Mouse (Mus musculus): ENCODE data around the gene Pde4b.

Pde4b gene

DNA sequence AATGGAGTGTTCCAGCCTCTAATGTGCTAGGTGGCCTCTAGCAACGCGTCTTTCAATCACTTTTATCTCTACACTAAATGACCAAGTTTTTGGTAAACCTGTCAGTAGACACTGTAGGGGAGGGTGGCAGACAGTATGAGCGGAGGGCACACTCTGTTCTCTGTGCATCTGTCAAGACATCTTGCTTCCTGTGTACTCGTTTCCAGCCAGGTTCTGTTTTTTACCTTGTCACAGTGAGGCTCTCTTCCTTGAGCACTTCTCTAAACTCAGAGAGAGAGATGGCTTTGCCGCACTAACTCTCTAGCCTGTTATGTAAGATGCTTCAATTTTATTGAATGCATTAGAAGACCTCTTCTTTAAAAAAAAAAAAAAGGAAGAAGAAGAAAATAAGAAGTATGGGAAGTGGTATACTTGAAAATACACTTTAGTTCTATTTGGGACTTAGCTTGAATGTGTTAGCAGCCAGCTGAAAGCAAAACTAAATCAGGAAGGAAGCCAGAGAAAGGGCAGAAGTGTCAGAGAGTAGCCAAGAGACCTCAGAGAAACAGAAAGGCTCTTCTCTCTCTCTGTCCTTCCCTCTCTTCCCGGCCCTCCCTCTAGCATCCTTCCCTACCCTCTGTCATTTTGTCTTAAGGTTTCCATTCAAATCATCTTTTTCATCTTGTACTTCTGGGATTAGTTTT lies 202.8 kb downstream of the Pde4b start:
- no peak for DNase-seq (ENCODE audit: low spot score)

DNA sequence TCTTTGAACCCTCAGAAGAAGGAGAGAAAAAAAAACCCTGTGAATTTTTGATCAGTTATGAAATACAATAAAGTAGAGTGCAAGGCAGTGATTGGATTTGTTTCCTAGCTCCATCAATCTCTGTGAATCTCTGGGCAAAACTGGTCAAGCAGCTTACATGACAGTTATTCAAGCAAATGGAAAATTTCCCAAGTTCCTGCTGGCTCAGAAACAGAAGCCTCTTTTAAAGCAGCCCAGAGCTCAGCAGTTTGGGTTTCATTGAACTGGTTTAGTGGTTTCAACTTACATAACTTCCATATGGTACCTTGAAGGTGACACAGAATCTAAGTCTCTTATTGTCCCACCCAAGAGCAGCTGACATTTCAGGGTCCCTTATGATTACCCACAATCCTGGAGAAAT lies 210.2 kb downstream of the Pde4b start:
- no peak for DNase-seq (ENCODE audit: low spot score)

DNA sequence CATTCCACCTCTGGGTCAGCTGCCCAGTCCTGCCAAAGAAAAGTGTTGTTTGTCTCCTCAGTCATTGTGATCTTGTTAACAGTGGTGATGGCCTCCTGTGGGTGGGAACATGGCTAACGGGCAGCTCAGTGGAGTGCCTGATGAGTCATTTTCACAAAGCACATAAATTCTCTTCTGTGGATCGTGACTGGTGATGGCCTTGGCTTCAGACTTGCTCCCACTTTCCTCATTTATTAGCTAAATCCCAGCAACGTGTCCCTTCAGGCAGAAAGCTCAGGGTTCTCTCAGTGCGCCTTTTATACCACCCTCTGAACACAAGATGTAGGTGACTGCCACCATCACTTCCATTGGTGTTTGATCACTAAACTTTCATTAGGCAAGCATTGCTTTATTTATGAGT lies 215.2 kb downstream of the Pde4b start:
- no peak for DNase-seq (ENCODE audit: low spot score)

DNA sequence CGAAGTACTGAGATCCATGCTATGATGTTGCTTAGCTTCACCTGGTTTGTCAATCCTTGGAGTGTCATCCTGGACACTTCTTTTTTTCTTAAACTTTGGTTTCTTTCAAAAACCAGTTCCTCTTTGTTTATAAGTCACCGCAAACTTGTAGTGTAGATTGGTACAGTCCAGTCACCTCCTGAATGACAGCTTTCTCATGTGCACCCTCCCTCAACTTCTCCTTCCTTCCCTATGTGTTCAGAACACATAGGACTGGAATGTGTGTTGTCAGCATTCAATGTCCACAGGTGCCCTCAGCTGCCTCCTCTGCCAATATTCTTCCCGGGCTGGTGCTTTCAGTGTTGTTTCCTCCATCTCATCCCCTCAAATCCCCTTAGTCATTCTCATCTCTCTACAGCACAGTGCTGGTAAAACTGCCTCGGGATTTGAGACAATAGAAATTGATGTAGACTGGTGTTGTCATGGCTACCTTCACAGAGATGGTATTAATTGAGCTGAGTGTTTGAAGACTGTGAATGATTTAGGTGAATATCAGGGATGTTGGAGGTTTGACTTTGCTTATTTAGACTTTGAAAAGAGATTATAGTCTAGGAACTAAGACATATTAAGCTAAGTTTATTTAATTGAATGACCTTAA lies 220.4 kb downstream of the Pde4b start:
- no peak for DNase-seq (ENCODE audit: low spot score)

DNA sequence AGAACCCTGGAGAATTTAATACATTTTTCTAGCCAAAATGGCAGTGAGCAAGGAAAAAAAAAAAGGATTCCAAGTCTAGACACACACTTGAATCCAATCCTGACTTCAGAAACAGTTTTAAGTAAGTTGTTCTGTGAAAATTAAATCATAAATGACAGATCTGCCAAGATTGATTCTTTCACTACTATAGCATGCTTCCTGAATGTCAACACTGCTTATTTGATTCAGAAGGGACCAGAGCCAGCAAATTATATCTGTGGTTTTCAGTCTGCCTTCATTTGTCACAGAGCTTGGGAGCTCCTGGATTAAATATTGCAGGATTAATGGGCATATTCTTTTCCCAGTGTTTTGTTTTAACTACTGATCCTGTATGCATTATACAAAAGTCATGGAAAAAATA lies 223.3 kb downstream of the Pde4b start:
- DNase-seq (ENCODE audit: low spot score): no peak

DNA sequence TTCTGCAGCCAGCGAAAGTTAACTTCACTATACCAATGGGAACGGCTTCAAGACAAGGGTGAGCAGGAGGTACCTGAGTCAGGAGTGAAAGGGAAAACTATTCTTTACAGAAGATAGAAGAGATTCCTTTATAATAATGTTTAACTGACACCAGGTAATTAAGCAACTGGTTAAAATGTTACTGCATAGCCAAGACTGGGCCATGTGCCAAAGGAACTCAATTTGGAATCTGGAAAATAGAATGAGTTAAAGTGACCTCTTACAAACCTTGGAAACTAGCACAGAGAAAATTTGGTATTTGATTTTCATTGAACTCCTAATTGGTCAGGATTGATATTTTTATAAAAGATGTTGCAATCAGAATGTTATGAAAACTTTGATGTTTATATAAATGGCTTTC lies 228.7 kb downstream of the Pde4b start:
- no peak for DNase-seq (ENCODE audit: low spot score)

DNA sequence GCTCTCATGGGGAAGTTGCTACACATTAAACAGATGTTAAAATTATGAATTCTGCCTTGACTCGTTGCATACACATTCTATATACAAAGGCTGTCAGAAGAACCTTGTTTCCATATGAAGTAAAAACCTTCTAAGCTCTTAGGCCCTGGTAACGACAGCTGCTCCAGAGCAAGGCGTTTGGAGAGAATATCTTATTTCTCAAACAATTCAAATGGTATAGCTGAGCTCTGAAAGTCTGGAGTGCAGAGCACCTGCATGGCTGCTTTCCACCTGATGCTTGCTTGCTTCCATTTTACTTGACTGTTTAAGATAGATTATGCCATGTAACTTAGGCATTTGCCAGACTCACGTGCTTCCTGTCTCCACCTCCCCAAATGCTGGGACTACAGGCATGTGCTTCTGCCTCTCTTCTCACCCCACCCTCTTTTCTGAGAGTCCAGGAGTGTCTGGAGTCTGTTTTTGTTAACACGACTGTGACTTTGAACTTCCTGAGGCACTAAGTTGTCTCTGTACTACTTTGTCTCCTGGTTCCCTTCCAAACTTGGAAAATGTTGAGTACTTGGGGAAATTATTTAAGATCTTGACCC lies 229.4 kb downstream of the Pde4b start:
- DNase-seq (ENCODE audit: low spot score): no peak

DNA sequence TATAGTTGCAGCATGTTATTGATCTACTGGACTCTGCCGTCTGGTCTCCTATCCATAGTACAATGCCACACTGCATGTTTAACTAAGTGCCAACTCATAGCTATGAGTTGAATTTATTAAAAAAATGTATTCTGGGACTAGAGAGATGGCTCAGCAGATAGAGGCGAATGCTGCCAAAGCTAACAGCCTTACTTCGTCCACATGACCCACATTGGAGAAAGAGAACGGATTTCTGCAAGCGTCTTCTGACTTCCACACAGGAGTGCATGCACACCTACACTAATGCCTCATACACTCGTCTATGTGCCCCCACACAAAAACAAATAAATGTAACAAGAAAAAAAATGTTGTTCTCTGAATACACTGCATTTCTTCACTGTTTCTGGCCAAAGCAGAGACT lies 231.3 kb downstream of the Pde4b start:
- no peak for DNase-seq (ENCODE audit: low spot score)

DNA sequence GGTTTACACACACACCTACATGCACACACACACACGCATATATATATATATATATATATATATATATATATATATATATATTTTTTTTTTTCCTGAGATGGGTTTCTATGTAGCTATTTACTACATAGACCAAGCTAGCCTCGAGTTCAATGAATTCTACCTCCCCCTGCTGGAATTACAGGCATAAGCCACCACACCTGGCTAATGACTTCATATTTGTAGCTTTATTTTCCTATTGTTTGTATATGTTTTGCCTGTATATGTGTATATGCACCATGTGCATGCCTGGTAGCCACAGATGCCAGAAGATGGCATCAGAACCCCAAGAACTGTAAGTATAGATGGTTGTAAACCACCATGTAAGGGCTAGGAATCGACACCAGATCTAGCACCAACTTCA lies 234.0 kb downstream of the Pde4b start:
- DNase-seq (ENCODE audit: low spot score): no peak

DNA sequence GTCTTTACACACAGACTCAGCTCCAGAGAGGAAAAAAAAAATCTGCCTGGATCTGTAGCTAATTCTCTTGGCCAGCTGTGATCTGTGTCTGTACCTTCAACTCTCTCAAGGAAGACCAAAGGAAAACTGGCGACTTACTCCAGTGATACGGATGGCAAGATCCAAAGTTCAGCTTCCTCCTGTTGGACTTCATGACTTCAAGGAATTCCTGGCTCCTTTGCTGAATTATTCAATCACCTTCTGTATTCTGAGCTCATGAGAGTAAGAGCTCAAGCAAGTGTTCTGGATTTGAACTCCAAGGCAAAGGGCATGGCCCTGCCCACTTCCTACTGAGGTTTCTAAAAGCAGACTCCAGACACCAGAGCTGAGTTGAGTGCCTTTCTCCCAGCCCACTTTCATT lies 245.0 kb downstream of the Pde4b start:
- no peak for DNase-seq (ENCODE audit: low spot score)

DNA sequence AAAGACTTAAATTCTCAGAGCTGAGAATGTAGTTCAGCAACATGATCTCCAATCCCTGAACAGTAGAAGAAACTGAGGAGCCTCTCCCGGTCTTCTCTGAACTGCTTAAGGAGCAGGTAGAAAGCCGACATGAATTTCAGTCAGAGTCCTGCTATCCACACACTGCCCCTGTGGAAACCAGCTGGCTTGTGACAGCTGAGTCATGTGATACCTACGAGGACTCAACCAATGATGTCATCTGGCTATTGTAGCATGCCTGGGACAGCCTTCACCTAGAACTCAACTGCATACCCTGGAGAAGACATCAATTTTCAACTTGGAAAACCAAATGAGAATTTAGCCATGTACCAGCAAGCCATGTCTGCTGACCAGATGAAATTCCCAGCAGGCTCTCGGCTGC lies 245.5 kb downstream of the Pde4b start:
- no peak for DNase-seq (ENCODE audit: low spot score)

DNA sequence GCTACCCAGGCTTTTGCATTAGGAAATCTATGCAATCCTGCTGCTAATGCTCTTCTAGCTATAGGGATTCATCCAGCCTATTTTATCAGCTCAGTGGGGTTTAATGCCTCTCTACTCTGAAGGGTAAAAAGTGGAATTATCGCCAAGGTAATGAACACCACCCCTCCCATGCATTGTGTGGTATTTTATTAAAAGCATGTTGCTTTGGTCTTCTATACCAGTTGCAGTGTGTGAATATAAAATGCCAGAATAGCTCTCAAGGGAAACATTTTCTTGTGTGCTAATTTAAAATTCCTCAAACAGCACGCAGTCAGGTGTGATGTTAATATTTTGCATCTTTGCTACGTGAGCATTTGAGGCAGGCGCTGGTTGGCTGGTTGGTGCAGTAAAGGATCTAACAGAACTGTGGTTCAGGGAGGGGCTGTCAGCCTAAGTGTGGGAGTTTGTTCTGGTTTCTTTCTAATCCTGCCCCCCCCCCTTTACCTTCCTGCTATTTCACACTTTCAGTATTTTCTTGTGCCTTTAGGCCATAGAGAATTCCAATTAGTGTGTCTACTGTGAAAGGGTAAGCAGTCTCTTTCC lies 259.7 kb downstream of the Pde4b start:
- DNase-seq (ENCODE audit: low spot score): no peak

DNA sequence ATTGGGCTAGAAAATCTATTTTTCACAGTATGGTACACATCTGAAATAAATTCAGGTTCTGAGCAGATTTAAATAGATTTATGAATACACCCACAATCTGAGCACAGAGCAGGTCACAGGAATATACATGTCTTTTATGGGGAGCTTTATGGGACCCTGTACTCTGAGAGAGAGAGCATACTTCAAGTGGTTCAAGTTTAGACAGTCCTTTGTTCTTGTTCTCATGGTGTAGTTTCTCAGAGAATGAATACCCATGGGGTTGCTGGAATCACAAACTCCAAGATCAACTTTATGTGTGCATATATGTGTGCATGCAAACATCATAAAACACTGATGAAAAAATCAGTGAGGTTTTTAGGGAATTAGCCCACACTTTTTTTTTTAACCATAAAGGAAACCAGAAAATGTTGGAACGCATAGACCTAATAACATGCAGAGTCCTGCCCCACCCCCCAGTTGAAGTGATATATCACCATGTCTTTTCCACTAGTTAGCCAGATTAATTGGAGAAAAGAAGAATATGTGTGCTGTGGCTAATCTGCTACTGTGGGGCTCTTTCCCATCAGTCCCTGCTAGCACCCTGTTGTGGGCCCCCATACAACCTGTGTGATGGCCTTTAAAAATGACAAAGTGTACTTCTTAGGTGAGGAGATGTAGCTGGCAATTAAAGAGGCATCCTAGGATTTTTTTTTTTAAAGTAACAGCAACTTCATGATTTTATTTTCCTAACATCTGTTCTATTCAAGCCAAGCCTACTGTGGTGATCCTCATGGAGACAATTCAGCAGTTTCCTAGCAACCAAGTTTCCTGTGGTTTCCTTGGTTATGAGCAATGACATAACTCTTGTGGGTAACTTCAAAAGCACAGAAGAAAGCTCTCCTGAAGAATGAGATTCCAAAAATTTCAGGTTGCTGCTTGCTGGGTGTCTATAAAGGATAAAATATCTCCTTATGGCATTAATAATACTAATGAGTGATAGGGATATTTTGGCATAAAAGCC lies 264.4 kb downstream of the Pde4b start:
- peak; percentile 45 for DNase-seq (ENCODE audit: low spot score)

DNA sequence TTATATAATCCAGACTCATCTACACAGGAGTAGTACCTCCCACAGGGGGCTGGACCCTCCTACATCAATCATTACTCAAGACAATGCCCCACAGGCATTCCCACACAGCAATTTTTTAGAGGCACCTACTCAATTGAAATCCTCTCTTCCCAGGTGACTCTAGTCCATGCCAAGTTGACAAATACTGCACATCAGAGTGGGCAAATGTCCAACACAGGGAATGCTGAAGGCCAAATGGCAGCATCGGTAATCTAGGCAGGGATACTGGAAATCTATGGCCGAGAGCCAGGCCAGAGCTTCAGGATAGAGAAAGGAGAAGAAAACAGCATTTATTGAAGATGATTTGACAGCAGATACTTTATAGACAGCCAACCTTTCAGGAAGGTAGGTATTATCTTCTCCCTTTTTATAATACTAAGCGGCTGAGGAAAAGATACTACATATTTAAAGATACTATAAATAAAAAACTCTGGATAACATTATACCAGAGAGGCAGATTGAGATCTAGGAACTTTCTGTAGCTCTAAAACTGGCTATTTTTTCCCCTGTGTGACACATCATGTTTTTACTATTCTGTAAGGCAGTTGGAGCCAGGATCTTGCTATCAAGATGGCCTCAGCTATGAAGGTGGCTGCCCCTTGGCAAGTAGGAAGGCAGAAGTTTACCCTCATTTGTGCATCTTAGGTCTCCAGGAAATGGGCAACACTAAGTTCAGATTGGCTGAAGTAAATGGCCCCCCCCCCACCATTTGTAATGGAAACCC lies 266.5 kb downstream of the Pde4b start:
- DNase-seq (ENCODE audit: low spot score): no peak

DNA sequence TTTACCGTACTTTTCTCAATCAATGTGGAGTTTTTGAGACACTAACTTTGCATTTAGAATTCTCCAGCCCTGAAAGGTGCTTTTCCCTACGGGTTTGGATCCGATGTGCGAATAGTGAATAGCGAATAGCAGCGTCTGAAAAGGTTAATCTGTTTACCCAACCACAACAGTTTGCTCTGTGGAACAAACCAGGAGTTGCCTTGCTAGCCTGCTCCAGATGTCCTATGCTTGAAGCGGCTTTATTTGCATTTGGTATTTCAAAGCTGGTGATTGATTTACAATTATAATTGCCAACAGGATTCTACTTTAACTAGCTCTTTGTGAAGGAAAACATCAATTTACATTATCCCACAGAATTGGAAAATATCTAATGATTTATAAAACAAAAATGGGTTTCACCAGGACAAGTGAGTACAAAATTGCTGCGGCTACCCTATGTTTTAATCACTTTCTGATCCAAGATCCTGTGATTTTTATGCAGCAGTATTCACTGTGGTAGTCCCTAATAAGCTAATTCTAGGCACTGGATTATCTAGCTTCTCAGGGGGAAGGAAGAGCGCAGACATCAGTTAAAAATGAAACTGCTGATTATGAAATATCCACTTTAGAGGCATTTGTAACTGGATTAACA lies 280.9 kb downstream of the Pde4b start:
- no peak for DNase-seq (ENCODE audit: low spot score)

DNA sequence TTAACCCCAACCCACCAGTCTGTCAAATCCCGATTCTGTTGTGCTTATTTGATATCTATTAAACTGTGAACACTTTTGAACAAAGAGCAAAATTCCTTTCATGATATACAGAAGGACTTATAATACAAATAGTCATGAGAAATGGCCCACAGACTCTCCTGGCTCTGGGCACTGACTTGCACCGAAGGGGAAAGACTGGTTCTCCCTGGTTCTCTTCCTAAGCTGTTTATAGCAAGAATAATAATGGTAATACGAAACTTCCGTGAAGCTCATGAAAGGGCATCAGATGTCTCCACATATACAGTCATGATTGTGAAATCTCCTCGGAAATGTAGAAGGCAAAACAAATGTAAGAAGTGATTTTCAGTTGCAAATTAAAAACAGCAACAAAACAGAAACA lies 287.3 kb downstream of the Pde4b start:
- DNase-seq (ENCODE audit: low spot score): no peak

DNA sequence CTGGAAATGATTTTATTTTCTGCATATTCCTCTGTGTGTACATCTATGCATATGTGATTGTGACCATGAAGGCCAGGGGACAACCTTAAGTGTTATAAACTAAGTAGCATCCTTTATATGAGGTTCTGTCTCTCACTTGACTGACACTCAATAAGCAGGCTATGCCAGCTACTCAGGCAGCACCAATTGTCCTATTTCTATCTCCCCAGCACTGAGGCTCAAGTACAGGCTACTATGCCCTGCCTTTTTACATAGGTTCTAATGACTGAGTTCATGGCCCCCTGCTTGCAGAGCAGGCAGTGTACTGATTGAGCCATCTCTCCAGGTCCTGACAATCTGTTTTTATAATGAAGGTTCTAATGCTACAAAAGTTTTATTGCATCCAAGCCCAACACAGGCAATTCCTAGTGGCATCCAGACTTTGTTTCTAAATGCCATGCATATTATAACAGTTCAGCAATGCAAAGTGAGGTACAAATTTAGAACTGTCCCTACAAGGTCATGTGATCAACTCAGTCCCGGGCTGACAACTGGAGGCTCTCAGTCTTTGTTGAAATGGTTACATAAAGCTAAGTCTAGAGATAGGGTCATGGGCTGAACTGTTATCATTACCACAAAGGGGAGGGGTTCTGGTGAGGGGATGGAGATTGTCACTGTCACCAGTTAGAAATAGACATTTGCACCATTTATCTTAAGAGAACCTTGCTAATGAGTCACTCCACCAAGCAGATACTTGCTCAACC lies 295.6 kb downstream of the Pde4b start:
- no peak for DNase-seq (ENCODE audit: low spot score)

DNA sequence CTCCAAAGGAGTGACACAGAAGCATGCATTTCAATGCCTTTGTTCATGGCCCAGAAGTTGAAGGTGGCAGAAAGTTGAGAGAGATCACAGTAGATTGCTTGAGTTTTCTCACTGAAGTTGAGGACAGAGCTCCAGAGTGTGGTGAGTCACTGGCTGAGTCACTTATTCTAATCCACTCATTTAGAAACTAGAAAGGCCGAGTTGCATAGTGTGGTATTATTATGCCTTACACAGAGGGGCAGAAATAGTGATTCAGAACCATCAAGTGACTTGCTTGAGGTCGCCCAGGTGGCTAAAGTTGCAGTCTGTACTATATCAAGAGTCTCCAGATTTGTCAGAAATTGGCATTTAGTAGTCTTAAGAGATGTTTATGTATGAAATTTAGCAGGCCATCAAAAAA lies 306.3 kb downstream of the Pde4b start:
- DNase-seq (ENCODE audit: low spot score): no peak

DNA sequence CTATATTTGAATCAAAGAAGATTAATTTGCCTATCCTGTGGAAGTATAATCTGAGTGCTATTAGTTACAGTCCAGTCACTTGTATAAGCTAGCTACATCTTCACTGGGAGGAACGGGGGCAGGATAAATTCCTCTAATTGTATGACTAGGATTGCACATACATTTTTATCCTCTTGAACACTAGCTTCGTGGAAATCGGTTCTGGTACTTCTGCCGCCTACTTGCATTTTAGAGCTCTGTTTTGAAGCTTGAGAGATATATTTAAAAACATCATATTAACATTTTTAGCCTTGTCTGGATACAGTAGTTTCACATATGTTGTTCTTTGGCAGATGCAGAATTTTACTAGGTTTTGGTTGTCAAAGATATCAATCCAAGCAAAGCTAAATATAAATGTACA lies 310.0 kb downstream of the Pde4b start:
- DNase-seq (ENCODE audit: low spot score): no peak

DNA sequence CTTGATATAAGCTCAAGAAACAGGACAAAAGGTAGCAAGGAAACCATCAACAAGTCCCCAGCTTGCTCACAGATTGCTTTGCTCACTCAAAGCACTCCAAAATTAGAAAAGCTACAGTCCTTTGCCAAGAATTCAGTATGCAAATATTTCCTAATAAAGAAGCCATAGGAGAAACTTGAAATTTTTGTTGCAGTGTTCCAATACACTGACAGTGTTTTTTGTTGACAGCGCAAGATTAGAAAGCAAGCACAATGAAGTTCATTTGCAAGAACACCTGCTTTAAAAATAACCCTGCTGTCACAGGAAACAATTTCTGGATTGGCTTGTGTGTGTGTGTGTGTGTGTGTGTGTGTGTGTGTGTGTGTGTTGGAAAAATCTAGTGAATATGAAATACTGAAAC lies 311.2 kb downstream of the Pde4b start:
- no peak for DNase-seq (ENCODE audit: low spot score)
